ENCODE assay signal across 18 mouse cellular contexts in the genomic region with DNA sequence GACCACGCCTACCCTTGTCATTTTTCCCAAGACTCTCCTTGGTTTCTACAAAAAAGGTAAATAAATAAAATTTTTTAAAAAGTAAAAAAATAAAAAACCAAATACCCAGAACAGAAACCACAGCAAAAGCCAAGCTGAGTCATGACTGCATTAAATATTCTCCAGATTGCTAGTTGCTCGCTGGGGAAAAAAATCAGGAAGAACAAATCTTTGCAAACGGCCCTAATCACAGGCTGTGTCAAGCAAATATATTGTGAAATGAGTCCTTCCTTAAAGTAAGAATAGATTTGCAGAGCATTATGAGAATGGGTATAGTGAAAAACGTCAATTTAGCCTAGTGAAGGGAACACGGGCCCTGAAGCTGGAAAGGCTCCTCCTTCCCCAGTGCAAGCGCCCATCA.
"Had no signal": no experiment of that assay in that cellular context is flagged by ENCODE, and none has a peak within 500 bp of the region (broad histone marks: within the 10 kb centered on the region; RNA-seq: fewer than 3 reads in every experiment).

No protein-coding gene starts in this region.

- H3K27ac ChIP-seq: limb, embryonic 10.5 days; liver, embryonic 13.5 days; lung, embryonic 15.5 days; midbrain, embryonic 10.5 days; neural tube, embryonic 13.5 days; stomach, embryonic 15.5 days had no signal

- ATAC-seq: liver, postnatal 0 days had no signal

- DNase-seq: kidney, adult 18-20 months; kidney, postnatal 10 days; kidney, postnatal 4 days; liver, embryonic 13.5 days; liver, postnatal 0 days; lung, postnatal 14 days; midbrain, embryonic 14.5 days; retina, postnatal 1 day; right cerebral cortex, postnatal 4 days; spleen, adult 18-20 months; thymus, adult 2 months; thymus, postnatal 25 days had no signal

- H3K4me3 ChIP-seq: limb, embryonic 10.5 days; liver, embryonic 13.5 days; lung, embryonic 15.5 days; midbrain, embryonic 10.5 days; myocyte; neural tube, embryonic 13.5 days; stomach, embryonic 15.5 days had no signal
